Mouse (Mus musculus) ES-Bruce4 (cell line): ENCODE data around the gene Krt16.
A peak's percentile ranks its signal among the peaks of the same experiment; 100 is the strongest.

Experiments used
- CTCF ChIP-seq: IDR thresholded peaks from one replicate; pipeline ENCODE4 v1.8.1; 2011; ENCODE audit warnings: low read depth, low read length
- EP300 ChIP-seq: IDR thresholded peaks from 2 replicates; pipeline ENCODE4 v1.6.1; 2011; ENCODE audit warnings: low read depth, low read length; ENCODE audit not compliant: insufficient read depth
- POLR2A ChIP-seq: IDR thresholded peaks from one replicate; pipeline ENCODE4 v1.8.1; 2011; ENCODE audit warnings: low read length; ENCODE audit not compliant: insufficient read depth

DNA sequence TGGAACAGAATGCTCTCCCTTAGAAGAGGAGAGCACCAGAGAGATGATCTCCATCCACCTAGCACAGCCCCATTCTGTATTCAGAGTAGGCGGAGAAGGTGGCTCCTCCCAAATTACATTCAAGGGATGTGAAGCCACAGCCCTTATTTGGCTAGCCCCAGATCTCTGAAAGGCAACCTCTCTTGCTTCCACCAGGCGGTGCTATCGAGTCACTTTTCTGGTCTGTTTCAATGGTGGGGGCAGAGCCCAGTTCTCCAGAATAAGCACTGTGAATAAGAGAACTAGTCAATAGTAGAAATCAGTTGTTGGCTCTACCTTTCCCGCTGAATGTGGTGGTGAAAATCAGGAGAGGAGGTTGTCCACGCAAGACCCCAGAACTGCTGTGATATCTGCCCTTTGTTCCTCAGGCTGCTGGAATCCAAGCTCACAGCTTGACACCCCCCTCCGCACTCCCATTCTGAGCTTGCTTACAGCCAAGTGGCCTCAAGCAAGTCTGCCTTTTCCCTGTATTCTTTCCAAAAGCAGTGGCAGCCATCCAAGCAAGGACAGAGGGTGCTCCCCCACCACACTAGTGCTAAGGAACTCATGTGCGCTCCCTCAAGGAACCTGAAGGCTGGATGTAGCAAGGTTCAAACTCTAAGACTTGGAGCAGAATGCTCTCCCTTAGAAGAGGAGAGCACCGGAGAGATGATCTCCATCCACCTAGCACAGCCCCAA, 48.4 kb downstream of the Krt16 start:
- TF ChIP-seq POLR2A: no peak
- TF ChIP-seq CTCF: peak; percentile 64
- no peak for TF ChIP-seq EP300
